Mouse (Mus musculus): ENCODE results near the gene Scube1.

Scube1 gene

DNA sequence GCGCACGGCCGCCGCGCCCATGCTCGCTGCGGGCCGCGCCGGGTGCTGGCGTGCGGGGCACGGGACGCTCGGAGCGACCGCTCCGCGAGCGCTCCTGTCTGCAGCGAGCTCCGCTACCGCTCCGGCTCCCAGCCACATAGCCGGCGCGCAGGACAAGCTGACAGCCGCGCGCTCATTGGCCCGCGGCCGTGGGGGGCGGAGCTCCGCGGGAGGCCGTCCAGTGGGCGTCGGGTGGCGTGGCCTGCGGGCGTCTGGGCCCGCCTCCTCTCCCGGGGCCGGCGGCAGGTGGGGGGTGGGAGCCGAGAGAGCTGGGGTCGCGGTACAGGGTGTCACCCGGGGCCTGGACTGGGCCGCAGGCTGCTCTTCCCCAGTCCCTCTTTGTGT lies at the start of gene Scube1:
Gene Scube1, minus strand, starts transcription at position 136 of the 384 bp plus-strand sequence.
- DNase-seq (ENCODE audit: low spot score in 2 of 2) = peak; percentile 93

GRCm38 (mm10) chr15:83772953-83773352 lies 48.1 kb upstream of the Scube1 start:
- DNase-seq (ENCODE audit: low spot score in 2 of 2) = peak; percentile 79 to 87

DNA sequence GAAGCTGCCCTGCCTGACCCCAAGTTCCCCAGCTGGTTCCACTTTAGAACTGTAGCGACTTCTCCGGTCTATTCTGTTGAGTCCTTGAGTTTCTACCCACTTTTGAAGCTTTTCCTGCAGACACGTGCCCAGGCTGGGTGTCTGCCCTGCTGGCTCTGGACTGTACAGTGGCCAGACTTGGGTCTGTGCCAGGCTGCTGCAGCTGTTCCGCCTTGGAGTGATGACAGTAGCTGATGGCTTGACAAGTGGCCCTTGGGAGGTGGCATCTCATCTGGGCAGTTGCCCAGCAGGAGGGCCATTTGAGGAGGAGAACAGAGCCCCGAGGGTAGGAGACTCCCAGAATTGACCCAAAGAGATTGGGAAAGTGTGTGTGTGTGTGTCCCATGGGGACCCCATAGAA lies 47.6 kb upstream of the Scube1 start:
- DNase-seq (ENCODE audit: low spot score in 2 of 2) = peak; percentile 79 to 85

DNA sequence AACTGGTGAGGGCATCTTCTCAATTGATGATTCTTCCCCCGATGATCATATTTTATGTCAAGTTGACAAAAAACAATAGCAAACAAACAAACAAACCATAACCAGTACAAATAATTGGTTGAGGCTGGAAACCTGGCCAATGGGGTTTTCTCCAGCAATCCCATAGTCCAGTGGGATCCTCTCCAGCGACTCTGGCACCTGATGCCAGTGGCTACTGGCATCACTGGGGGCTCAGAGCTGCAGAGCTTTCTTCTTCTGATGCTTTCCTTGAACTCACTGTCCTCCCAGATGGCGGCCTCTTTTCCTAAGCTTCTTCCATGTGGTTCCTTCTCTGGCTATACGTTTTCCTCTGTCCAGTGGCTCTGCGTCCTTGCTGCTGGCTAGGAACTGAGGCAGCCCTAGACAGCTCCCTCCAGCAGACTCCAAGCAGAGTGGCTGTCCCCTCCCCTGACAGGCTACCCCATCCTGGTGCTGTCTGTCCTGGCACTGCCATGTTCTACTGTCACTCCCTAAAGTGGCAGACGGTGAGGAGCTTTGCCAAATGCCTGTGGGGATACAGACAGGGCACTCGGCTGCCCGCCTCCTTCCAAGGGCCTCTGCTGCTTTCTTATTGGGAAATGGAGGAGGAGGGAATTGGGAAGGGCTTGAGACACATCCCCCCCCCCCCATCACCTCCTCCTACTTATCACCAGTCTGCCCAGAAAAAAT lies 46.7 kb upstream of the Scube1 start:
- no peak for DNase-seq (ENCODE audit: low spot score in 2 of 2)

DNA sequence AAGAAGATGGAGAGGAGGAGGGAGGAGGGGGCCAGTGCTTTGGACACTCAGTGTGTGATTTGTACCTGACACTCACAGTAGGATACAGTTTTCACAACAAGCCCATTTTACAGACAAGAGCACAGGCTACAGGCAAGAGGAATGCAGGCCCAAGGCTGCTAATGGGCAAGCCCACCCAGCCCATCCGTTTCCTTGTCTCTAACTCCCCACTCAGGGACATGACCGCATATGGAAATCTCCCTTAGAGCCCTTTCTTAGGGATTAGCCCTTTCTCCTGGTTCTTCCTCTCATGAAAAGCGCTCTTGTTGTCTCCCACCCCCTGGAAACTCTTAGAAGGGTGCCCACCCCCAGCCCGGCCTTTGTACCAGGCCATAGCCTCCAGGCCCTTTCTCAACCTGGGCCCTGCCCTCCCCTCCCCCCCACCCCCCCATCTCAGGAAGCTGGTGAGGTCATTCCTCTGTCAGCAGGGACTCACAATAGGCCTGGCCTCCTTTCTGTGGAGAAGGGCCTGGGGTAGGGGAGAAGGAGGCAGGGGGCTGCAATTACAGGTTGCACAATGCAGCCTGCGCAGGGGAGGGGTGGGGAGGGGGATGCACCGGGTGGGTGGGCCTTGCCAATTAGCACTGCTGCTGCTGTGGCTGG lies 40.7 kb upstream of the Scube1 start:
- DNase-seq (ENCODE audit: low spot score in 2 of 2) = no peak

GRCm38 (mm10) chr15:83761512-83761911 lies 36.7 kb upstream of the Scube1 start:
- peak in 1 of 2 experiments; percentile 26 for DNase-seq (ENCODE audit: low spot score in 2 of 2)

DNA sequence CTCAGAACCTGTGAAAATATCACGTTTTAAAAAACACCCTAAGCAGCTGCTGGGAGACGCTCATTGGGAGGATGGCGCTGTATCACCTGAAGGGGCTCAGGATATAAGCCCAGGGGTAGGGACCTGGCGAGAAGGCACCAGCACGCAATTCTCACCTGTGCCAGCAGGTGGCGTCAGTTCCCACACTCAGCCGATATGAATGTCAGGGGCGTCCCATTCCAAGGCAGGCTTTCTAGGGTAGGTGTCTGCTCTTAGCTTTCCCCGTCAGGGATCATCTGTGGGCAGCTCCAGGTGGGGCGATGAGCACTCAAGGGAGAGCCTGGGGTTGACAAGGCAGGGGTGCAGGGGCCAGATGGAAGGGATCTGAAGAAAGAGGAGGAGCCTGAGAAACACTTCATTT lies 35.9 kb upstream of the Scube1 start:
- DNase-seq (ENCODE audit: low spot score in 2 of 2) = peak; percentile 64 to 74

GRCm38 (mm10) chr15:83758958-83759357 lies 34.1 kb upstream of the Scube1 start:
- no peak for DNase-seq (ENCODE audit: low spot score in 2 of 2)

DNA sequence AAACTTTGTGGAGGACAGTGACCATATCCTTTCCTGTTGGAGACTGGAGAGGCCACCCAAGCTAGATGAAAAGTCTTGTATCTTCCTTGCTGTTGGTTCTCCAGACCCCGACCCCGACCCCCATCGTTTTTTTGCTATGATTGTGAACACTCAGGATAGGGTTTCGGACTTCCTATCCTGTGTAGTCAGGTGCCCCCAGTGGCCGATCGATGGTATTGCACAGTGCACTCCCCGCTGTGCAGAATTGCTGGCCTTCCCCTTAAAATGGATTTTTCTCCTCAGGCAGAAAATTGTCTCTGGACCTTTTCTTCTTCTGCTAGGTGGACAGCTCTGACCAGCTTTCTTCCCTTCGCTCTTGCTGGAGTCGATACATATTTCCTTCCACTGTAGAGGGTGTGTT lies 31.9 kb upstream of the Scube1 start:
- peak in 1 of 2 experiments; percentile 59 for DNase-seq (ENCODE audit: low spot score in 2 of 2)

DNA sequence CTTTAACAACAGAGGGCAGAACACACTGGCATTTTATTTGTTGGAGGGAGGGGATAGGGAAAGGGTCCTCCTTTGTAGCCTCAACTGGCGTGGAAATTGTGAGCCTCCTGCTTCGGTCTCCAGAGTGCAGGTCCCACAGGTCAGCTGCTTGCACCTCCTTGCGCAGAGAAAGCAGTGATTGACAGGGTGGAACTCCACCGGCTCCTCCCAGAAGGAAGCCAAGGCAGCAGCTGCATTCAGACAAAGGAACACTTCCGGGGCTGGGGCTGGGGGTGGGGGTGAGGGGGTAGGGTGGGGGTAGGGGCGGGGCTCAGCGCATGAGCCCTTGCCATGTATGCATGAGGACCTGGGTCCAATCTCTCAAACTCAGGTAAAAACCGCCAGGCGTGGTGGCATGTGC lies 24.6 kb upstream of the Scube1 start:
- DNase-seq (ENCODE audit: low spot score in 2 of 2) = no peak

DNA sequence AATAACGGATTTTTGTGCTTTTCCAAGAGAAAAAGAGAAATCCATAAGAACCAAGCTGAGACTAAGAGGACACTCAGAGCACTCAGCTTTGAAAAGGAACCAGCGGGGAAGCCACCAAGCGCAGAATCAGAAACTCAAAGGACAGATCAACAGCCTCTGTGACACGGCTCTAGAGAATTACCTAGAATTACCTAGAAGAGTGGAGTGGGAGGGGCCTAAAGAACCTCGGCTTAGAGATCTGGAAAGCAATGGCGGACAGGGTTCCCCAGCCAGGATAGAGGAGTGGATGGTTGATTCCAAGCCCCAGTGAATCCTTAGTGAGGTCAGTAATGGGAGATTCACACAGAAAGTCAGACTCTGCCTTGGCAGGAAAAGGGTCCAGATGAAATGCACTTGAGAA lies 24.2 kb upstream of the Scube1 start:
- DNase-seq (ENCODE audit: low spot score in 2 of 2) = no peak

GRCm38 (mm10) chr15:83746311-83746710 lies 21.5 kb upstream of the Scube1 start:
- DNase-seq (ENCODE audit: low spot score in 2 of 2) = peak; percentile 82 to 88

DNA sequence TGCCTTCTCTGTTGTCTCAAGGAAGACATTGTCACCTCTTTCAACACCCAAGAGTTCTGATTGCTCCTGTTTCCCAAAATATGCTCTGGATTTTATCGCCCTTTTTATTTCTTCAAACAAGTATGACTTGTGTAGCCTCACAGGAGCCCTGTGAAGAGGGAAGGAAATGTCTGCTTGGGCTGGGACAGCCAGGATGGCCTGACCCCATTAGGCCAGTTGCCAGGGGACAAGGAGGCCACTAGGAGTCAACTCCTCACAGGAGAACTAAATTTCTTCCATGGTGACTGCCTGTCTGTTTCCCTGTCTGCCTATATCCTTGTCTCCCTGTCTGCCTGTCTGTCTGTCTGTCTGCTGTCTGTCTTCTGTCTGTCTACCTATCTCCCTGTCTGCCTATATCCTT lies 17.2 kb upstream of the Scube1 start:
- no peak for DNase-seq (ENCODE audit: low spot score in 2 of 2)

DNA sequence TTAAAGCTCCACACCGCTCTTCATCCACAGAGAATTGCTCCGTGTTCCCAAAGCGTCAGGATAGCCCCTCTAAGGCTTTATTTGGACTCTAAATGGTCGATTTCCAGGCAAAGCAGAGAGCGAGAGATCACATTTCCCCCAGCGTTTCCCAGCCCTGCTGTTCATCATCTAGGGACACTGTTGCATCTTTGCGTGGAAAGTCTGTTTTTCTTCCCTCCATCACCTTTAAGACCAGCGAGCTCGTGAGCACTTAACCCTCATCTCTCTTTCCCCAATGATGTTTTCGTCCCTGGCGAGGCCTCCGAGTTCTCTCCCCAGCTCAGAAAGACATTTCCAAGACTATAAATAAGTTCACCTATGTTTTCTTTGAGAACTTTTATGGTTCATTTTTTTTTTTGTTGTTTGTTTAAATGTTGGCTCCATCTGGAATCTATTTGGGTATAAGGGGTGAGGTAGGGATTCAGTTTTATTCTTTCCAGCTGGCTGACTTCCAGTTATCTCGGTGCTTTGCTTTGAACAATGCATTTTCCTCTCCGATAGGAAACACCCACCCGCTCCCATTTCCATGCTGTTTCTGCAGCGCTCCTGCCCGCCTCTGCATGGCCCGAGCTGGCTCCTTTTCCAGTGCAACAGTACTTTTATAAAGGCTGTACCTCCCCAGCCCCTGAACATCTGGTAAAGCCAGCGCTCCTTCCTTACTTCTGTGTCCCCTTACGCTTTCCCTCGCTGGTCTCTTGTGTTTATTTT lies 16.0 kb upstream of the Scube1 start:
- peak; percentile 48 to 56 for DNase-seq (ENCODE audit: low spot score in 2 of 2)

DNA sequence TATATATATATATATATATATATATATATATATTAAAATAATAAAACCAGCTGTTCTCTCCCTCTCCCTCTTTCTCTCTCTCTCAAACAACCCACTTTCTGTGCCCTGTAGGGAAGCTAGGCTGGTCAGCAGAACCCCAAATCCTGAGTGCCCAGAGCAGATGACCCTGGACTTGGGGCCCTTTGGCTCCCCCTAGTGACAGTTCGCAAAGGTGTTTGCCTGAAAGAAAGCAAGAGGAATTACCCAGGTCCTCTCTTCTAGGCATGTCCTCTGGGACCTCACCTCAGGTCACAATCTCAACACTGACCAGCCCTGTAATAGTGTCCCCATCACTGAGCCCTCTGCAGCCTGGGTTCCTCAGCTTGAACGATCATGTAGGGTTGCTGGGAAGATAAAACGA lies 2.8 kb upstream of the Scube1 start:
- peak; percentile 44 to 56 for DNase-seq (ENCODE audit: low spot score in 2 of 2)

- no peak for DNase-seq (ENCODE audit: low spot score in 2 of 2)
These were observed 1.9 kb upstream of the Scube1 start for GRCm38 (mm10) chr15:83726741-83727140.

- no peak for DNase-seq (ENCODE audit: low spot score in 2 of 2)
These were observed 857 bp upstream of the Scube1 start for GRCm38 (mm10) chr15:83725556-83726200.

GRCm38 (mm10) chr15:83724160-83724885 lies 498 bp downstream of the Scube1 start:
- no peak for DNase-seq (ENCODE audit: low spot score in 2 of 2)

DNA sequence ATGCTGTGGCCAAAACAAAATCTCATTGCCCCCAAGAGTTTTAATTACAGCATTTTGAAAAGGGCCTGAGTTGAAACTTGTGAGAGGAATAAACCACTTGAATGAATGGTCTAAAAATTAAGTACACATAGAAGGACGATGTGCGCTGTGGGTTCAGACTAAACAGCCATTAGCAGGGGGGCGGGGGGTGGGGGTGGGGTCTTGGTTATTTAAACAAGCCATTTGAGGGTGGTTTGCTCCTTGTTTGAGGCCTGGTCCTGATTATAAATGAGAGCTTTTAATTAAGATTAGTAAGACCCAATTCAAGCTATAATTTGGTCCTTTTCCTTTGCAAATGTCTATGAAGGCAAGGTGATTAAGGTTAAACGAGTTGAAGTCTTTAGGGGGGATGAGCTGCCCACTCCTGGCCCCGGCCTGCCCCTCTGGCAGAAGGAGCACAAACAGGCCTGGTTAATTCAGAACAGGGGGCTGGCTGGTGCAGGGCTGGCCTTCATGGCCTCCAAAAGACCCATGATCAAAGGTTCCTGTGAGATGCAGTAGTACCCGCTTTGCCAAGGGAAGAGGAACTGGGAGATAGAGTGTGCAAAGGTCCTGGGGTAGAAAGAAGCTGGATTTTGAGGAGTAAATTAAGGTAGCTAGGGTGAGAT lies 9.1 kb downstream of the Scube1 start:
- DNase-seq (ENCODE audit: low spot score in 2 of 2) = no peak

DNA sequence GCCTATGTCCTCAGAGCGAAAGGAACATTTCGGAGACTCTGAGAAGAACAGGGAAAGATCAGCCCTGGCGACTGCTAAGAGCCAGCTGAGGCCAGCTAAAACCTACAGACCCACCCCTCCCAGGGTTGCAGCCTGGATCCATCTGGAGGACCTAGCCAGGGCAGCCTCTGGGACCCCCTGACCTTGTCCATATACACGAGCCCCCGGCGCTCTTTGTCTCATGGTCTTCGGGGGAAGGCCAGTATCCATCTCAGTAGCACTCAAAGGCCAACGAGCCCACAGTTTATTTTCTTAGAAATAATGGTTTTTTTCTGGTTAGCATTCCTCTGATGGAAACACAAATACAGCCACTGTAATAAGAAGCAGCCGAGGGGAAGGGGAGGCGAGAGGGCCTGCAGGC lies 12.0 kb downstream of the Scube1 start:
- DNase-seq (ENCODE audit: low spot score in 2 of 2) = no peak

DNA sequence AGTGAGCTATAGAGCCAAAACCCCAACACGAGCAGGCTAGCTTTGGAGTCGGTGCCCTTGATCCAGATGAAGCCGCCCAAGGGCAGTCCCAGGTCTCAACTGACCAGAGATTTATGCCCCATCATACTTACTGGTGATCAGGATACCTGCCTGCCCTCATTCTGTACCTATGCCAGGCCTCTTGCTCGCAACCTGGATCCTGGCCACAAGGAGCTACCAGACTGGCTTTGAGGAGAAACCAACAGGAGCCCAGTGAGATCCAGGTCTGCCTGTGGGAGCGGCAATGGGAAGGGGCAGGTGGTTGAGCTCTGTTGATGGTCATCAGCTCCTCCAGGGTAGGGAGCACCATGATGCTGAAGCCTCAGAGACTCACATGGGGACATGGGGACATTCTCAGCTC lies 12.5 kb downstream of the Scube1 start:
- DNase-seq (ENCODE audit: low spot score in 2 of 2) = no peak
